Mouse (Mus musculus): ENCODE measurements around the gene Cryaa.

GRCm38 (mm10) chr17:31710455-31710854, 32.8 kb downstream of the Cryaa start:
- no peak for TF ChIP-seq CTCF (IDR thresholded peaks at IDR 0.05; ENCODE audit: low read depth, low read length)
- TF ChIP-seq POLR2A (IDR thresholded peaks at IDR 0.05; ENCODE audit: borderline replicate concordance, low read depth, low read length) = no peak

All from bone marrow macrophage, adult 2 months (primary cell).